Mouse (Mus musculus) inflammation-experienced regulatory T-cells, adult 6 months (primary cell): ENCODE data around the gene Wbp11. TPM values are rescaled to one million over a fixed set of nuclear protein-coding genes. Genes with fewer than 3 reads are reported as not detected.

Experiments used
- ATAC-seq: one replicate; pipeline ENCODE4 v1.8.0; 2017
- polyA plus RNA-seq, 3 experiments: library from polyadenylated mRNA; unstranded; fragments of 100-300 nt; shearing (Covaris generic); gene quantifications; one replicate each; pipeline ENCODE4 v1.2.1; 2017

Wbp11 gene
- polyA plus RNA-seq, 3 experiments from 2014 or later, result 48.1 to 74.9 (median 72.6) TPM

- peak; percentile 38 for ATAC-seq
Observed at GRCm38 (mm10) chr6:136835352-136835751, 7.3 kb upstream of the Wbp11 start, which contains the start of gene Smco3. Gene Smco3 (minus strand): TSS chr6:136835452.

- ATAC-seq, result no peak
Observed at GRCm38 (mm10) chr6:136831712-136832111, 3.7 kb upstream of the Wbp11 start.

- no peak for ATAC-seq
Observed at GRCm38 (mm10) chr6:136828681-136829080, 648 bp upstream of the Wbp11 start.

GRCm38 (mm10) chr6:136827516-136827880, 535 bp downstream of the Wbp11 start, which contains the start of gene BC049715:
Gene BC049715 (plus strand): TSS chr6:136827626.
- ATAC-seq, result no peak

GRCm38 (mm10) chr6:136827116-136827515, 917 bp downstream of the Wbp11 start:
- ATAC-seq, result no peak

- ATAC-seq, result no peak
Observed at GRCm38 (mm10) chr6:136824987-136825386, 3.0 kb downstream of the Wbp11 start.

- ATAC-seq, result no peak
Observed at GRCm38 (mm10) chr6:136821086-136821485, 6.9 kb downstream of the Wbp11 start.

GRCm38 (mm10) chr6:136820381-136820780, 7.7 kb downstream of the Wbp11 start:
- no peak for ATAC-seq

GRCm38 (mm10) chr6:136817549-136817948, 10.5 kb downstream of the Wbp11 start:
- ATAC-seq, result no peak

GRCm38 (mm10) chr6:136816826-136817225, 11.2 kb downstream of the Wbp11 start:
- ATAC-seq, result no peak

- no peak for ATAC-seq
Observed at GRCm38 (mm10) chr6:136815381-136815780, 12.7 kb downstream of the Wbp11 start.

GRCm38 (mm10) chr6:136813117-136813516, 14.9 kb downstream of the Wbp11 start:
- ATAC-seq, result no peak

- no peak for ATAC-seq
Observed at GRCm38 (mm10) chr6:136811196-136811595, 16.8 kb downstream of the Wbp11 start.

GRCm38 (mm10) chr6:136809673-136810072, 18.4 kb downstream of the Wbp11 start:
- no peak for ATAC-seq

- ATAC-seq, result peak; percentile 46
Observed at GRCm38 (mm10) chr6:136809077-136809476, 19.0 kb downstream of the Wbp11 start.

- ATAC-seq, result peak; percentile 5
Observed at GRCm38 (mm10) chr6:136808631-136809046, 19.4 kb downstream of the Wbp11 start.

- peak; percentile 67 for ATAC-seq
Observed at GRCm38 (mm10) chr6:136808014-136808417, 20.0 kb downstream of the Wbp11 start, which contains the start of gene H2afj. Gene H2afj (plus strand): TSS chr6:136808244.

GRCm38 (mm10) chr6:136807395-136808013, 20.5 kb downstream of the Wbp11 start:
- no peak for ATAC-seq

GRCm38 (mm10) chr6:136806819-136807218, 21.2 kb downstream of the Wbp11 start:
- ATAC-seq, result no peak

GRCm38 (mm10) chr6:136805409-136805775, 22.6 kb downstream of the Wbp11 start:
- no peak for ATAC-seq

GRCm38 (mm10) chr6:136804705-136805408, 23.2 kb downstream of the Wbp11 start:
- peak; percentile 2 for ATAC-seq

GRCm38 (mm10) chr6:136803739-136804633, 24.0 kb downstream of the Wbp11 start, which contains the start of gene Hist4h4:
Gene Hist4h4 (minus strand): TSS chr6:136804415.
- peak; percentile 64 for ATAC-seq
